Mouse (Mus musculus) E14TG2a.4 (cell line): Measurements from ENCODE around the gene Dgkg.
A peak's percentile ranks its signal among the peaks of the same experiment; 100 is the strongest.

Experiments used
- H3K27me3 ChIP-seq: 2 replicates; pipeline ENCODE4 v1.6.1; 2014; ENCODE audit warnings: low read length, control low read depth; ENCODE audit not compliant: insufficient read depth
- H3K36me3 ChIP-seq: 2 replicates; pipeline ENCODE4 v1.6.1; 2014; ENCODE audit warnings: low read length, control low read depth; ENCODE audit not compliant: insufficient read depth
- H3K4me1 ChIP-seq: replicated peaks from 2 replicates; pipeline ENCODE4 v1.6.1; 2014; ENCODE audit warnings: low read depth, low read length, control low read depth
- H3K4me3 ChIP-seq: replicated peaks from 2 replicates; pipeline ENCODE4 v1.5.1; 2014; ENCODE audit warnings: mild to moderate bottlenecking, low read length
- H3K9me3 ChIP-seq: 2 replicates; pipeline ENCODE4 v1.6.1; 2014; ENCODE audit warnings: low read length, control low read depth
- CTCF ChIP-seq: conservative IDR thresholded peaks from 2 replicates; pipeline ENCODE4 v1.5.1; 2014; ENCODE audit warnings: low read length
- NANOG ChIP-seq: IDR thresholded peaks from 2 replicates; pipeline ENCODE4 v1.6.1; 2014; ENCODE audit warnings: borderline replicate concordance, low read length, mixed read lengths
- POU5F1 ChIP-seq: IDR thresholded peaks from 2 replicates; pipeline ENCODE4 v1.6.1; 2014; ENCODE audit warnings: low read length, borderline replicate concordance

Dgkg gene

DNA sequence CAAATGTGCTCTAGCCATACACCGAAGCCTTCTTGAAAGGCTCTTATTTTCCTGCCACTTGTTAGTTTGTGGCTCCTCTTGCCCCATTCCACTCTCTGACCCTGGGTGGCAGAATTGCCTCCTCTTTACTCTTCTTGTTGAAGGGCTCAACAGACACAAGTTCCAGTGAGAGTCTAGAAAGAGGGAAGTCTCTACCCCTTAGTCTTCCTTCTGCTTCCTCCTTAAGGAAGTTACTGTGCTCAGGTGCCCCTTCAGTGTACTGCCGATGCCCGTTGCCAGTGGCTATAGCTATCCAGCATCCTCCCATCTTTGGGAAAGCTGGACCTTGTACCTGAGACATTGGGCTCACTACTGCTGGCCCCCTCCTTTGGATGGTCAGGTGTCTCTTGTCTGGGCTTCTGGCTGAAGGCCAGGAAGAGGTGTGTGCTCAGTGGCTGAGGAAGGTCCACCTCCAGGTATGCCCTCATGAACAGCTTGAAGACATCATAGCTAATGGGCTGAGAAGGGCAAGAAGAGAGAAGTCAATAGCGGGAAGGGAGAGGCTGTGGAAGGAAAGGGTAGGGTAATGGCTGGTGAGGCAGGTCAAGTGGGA, 56.8 kb downstream of the Dgkg start:
- Histone ChIP-seq H3K4me3 (no peak overlapping the region), H3K9me3 (no peaks in the 10 kb centered on the region), H3K4me1 (peaks cover 5% of the 10 kb centered on the region; the same call in 1 of the 2 replicates), H3K27me3 (peaks cover 15% of the 10 kb centered on the region), H3K36me3 (no peaks in the 10 kb centered on the region)
- TF ChIP-seq CTCF (no peak), NANOG (no peak), POU5F1 (no peak)

- Histone ChIP-seq H3K4me1 (peaks cover 5% of the 10 kb centered on the region; the same call in 1 of the 2 replicates), H3K4me3 (no peak overlapping the region), H3K9me3 (no peaks in the 10 kb centered on the region), H3K36me3 (no peaks in the 10 kb centered on the region), H3K27me3 (peaks cover 17% of the 10 kb centered on the region)
- no peak for TF ChIP-seq NANOG
- no peak for TF ChIP-seq CTCF
- TF ChIP-seq POU5F1: no peak
Measured at GRCm38 (mm10) chr16:22598741-22599140, 58.3 kb downstream of the Dgkg start.

GRCm38 (mm10) chr16:22596394-22596793, 60.6 kb downstream of the Dgkg start:
- Histone ChIP-seq H3K4me1 (no peaks in the 10 kb centered on the region), H3K27me3 (peaks cover 13% of the 10 kb centered on the region), H3K4me3 (no peak overlapping the region), H3K36me3 (no peaks in the 10 kb centered on the region), H3K9me3 (no peaks in the 10 kb centered on the region)
- TF ChIP-seq NANOG (no peak), POU5F1 (no peak), CTCF (no peak)

- no peak overlapping the region for H3K4me3 ChIP-seq
- H3K9me3 ChIP-seq: no peaks in the 10 kb centered on the region
- H3K27me3 ChIP-seq: peaks cover 3% of the 10 kb centered on the region
- H3K36me3 ChIP-seq: no peaks in the 10 kb centered on the region
- no peaks in the 10 kb centered on the region for H3K4me1 ChIP-seq
- TF ChIP-seq POU5F1 (no peak), NANOG (no peak), CTCF (peak; percentile 18; the same call in 1 of the 2 replicates)
Measured at GRCm38 (mm10) chr16:22593907-22594306, 63.1 kb downstream of the Dgkg start.

GRCm38 (mm10) chr16:22589619-22590018, 67.4 kb downstream of the Dgkg start:
- H3K36me3 ChIP-seq: no peaks in the 10 kb centered on the region
- no peak for TF ChIP-seq POU5F1
- no peak for TF ChIP-seq CTCF
- no peak for TF ChIP-seq NANOG
- peaks cover 4% of the 10 kb centered on the region; the same call in 1 of the 2 replicates for H3K27me3 ChIP-seq
- H3K4me3 ChIP-seq: no peak overlapping the region
- no peaks in the 10 kb centered on the region for H3K4me1 ChIP-seq
- no peaks in the 10 kb centered on the region for H3K9me3 ChIP-seq

DNA sequence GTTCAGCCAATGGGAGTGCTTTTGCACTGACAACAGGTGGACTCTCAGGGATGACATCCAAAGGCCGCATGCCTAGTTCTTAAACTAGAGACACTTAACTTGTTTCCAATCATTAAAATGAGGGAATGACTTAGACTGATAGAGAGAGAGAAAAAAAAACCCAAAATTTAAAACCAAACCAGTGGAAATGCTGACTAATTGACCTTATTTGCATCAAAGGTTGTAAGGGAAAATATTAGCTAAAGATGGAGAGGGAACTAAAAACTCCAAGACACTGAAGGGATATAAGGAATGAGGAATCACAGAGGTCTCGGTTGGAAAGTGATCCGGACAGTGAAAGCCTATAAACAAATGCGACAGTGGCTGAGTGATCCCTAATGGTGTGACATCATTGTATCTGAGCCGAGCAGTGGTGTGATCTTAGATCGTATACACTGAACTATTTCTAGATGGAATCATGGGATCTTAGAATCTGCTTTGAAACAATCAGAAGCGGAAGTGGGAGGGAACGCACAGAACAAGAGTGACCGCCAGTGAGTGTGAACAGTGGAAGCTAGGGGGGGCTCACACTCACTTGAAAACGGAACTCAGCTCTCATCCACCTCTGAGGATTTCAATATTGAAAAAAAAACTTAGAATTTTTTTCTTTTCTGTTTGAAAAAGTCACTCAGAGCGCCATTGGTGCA, 70.7 kb downstream of the Dgkg start:
- H3K9me3 ChIP-seq: no peaks in the 10 kb centered on the region
- H3K4me1 ChIP-seq: no peaks in the 10 kb centered on the region
- TF ChIP-seq NANOG (no peak), POU5F1 (no peak), CTCF (no peak)
- H3K27me3 ChIP-seq: peaks cover 7% of the 10 kb centered on the region
- no peak overlapping the region for H3K4me3 ChIP-seq
- H3K36me3 ChIP-seq: no peaks in the 10 kb centered on the region

DNA sequence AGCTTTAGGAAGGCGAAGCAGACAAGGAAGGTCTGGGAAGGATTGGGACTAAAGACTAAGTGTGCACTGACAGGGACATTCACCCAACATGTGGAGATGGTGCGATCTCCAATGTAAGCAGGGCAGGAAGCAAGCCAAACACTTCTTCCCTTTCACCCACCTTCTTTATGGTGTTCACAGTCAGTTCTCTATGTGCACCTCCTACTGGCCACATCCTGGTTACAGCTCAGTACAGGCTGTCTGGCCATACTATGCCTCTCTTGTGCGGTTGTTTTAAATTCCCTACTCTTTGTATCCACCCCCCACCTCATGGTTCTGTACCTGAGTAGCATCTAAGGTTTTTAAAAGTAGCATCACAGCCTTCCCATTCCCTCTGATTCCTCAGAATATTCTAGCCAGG, 71.5 kb downstream of the Dgkg start:
- TF ChIP-seq NANOG (no peak), POU5F1 (no peak), CTCF (no peak)
- Histone ChIP-seq H3K9me3 (no peaks in the 10 kb centered on the region), H3K27me3 (peaks cover 9% of the 10 kb centered on the region), H3K36me3 (no peaks in the 10 kb centered on the region), H3K4me1 (no peaks in the 10 kb centered on the region), H3K4me3 (no peak overlapping the region)

- Histone ChIP-seq H3K9me3 (no peaks in the 10 kb centered on the region), H3K4me1 (0 out of 2 replicates have a peak, but pooled peaks cover 8% of the 10 kb centered on the region), H3K27me3 (peaks cover 9% of the 10 kb centered on the region), H3K36me3 (no peaks in the 10 kb centered on the region), H3K4me3 (no peak overlapping the region)
- TF ChIP-seq CTCF (no peak), NANOG (no peak), POU5F1 (no peak)
Measured at GRCm38 (mm10) chr16:22583401-22583800, 73.6 kb downstream of the Dgkg start.
